Mouse (Mus musculus): Measurements from ENCODE around the gene Cnot1.

DNA sequence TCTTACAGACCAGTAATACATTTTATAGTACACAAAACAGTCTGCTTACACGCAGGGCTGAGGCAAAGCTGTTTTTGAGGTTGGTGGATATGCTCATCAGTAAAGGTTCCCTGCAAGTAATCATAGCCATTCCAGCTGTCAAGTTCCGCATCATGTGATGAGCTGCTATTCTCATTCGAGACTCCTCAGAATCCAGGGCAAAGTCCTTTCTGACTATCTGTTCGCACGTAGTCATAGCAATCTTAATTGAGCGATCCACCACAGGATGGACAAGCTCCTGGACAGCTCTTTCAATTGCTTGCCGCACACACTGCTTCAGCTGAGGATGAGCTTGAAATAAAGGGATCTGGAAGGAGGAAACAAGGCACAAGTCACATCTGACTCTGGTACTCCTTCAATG lies 65.5 kb downstream of the Cnot1 start:
- TF ChIP-seq CTCF (IDR thresholded peaks at IDR 0.05; ENCODE audit: insufficient read depth, low read depth, low read length) (no peak), POLR2A (IDR thresholded peaks at IDR 0.05; ENCODE audit: insufficient read depth, low read depth, low read length) (no peak)

All from olfactory bulb, adult 2 months (tissue).